Mouse (Mus musculus) MEL (cell line): ENCODE data around the gene Chd1.

ENCODE experiments used
- CHD2 ChIP-seq: IDR thresholded peaks from 2 replicates; pipeline ENCODE4 v1.6.1; 2011; ENCODE audit warnings: low read length, improper control_type of control experiment
- CTCF ChIP-seq, 3 experiments: IDR thresholded peaks in 2 of 3; conservative IDR thresholded peaks in 1 of 3; 2 replicates each; pipeline ENCODE4 v1.5.1; 2011 to 2012; ENCODE audit warnings: low read length in 3 of 3, low read depth in 2 of 3, mild to moderate bottlenecking in 2 of 3, improper control_type of control experiment in 1 of 3, inconsistent platforms in 1 of 3, mixed read lengths in 1 of 3, moderate library complexity in 1 of 3; ENCODE audit not compliant: control insufficient read depth in 1 of 3, insufficient read depth in 1 of 3, poor library complexity in 1 of 3, severe bottlenecking in 1 of 3
- MEF2A ChIP-seq: IDR thresholded peaks from 2 replicates; pipeline ENCODE4 v1.6.1; 2014; ENCODE audit warnings: low read depth, mild to moderate bottlenecking, inconsistent platforms, low read length, improper control_type of control experiment; ENCODE audit not compliant: poor library complexity, insufficient replicate concordance, severe bottlenecking; ENCODE audit errors: extremely low read depth
- POLR2A ChIP-seq, 2 experiments: IDR thresholded peaks; 2 replicates each; pipeline ENCODE4 v1.6.1; 2011 to 2012; ENCODE audit warnings: low read length in 2 of 2, mild to moderate bottlenecking in 2 of 2, control low read depth in 1 of 2, improper control_type of control experiment in 1 of 2, low read depth in 1 of 2, moderate library complexity in 1 of 2; ENCODE audit not compliant: control insufficient read depth in 1 of 2, insufficient read depth in 1 of 2, poor library complexity in 1 of 2
- TCF12 ChIP-seq: IDR thresholded peaks from 2 replicates; pipeline ENCODE4 v1.6.1; 2014; ENCODE audit warnings: low read depth, mild to moderate bottlenecking, inconsistent platforms, low read length, improper control_type of control experiment, moderate library complexity

- TF ChIP-seq MEF2A = no peak
- no peak for TF ChIP-seq TCF12
- TF ChIP-seq CHD2 = no peak
- TF ChIP-seq POLR2A (IDR thresholded peaks at IDR 0.05; ENCODE audit: control insufficient read depth in 1 of 2, insufficient read depth in 1 of 2, low read depth in 1 of 2, low read length in 2 of 2, poor library complexity in 1 of 2) = no peak
- TF ChIP-seq CTCF (IDR thresholded peaks at IDR 0.05 in 2 of 3, conservative IDR thresholded peaks at IDR 0.05 in 1 of 3; ENCODE audit: control insufficient read depth in 1 of 3, insufficient read depth in 1 of 3, low read depth in 2 of 3, low read length in 3 of 3, poor library complexity in 1 of 3, severe bottlenecking in 1 of 3) = peak; percentile 60 to 82 (median 73)
Observed at GRCm38 (mm10) chr17:15804008-15804812, 99.4 kb downstream of the Chd1 start.
